Mouse (Mus musculus) layer of hippocampus, postnatal 36 days (tissue): Measurements from ENCODE around the gene Stxbp2. TPM values are rescaled to one million over a fixed set of nuclear protein-coding genes. Genes with fewer than 3 reads are reported as not detected.
"Not testable (repeated sequence)": the region's sequence is repeated elsewhere in the genome, so short reads cannot be mapped to it uniquely, and the experiment has no call there.

Experiments used
- DNase-seq, 2 experiments: peaks; one replicate each; pipeline ENCODE4 v3.0.0; 2022
- total RNA-seq, 2 experiments: library from RNA; stranded (reverse); gene quantifications; 2 replicates each; pipeline ENCODE4 v1.2.3; 2021

Stxbp2 gene
- total RNA-seq: 10 to 100 TPM; 36.3 to 47.1 TPM

DNA sequence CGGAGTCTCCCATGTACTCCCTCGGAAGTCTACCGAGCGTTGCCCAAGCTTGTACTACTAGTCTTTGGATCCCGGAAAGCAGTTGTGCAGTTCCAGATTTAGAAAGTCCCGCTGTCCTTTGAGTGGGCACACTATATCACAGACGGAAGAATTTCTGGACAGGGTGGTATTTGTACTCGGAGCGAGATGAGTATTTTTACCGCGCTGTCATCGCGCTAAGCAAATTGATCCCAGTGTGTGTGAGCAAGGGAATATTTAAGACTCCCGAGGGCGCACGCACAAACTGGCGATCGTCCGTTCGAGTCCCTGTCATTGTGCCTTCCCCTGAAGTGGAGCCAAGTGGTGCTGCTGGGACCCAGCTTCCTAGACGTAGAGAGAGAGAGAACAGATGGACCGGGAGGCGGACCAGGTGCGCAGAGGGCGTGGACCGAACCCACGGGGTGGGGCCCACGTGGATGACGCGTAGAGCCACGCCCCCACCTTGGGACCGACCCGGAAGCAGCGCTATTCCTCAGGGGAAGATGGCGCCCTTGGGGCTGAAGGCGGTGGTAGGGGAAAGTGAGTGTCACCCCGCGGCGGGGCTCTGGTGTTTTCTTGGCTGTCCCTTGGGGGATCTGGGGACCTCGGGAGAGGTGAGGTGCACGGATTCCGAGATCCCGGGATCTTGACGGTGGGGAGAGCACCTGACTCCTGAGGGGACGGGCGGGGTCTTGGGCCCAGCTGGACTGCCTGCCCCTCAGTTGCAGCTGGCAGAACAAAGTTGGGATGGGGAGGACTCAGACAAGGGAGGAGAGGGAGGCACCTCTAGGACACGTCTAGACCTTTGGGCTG lies at the start of gene Stxbp2:
TSS of gene Stxbp2 (plus strand) at position 309 of the 831 bp plus-strand sequence.
- peak; percentile 64 to 67 for DNase-seq

GRCm38 (mm10) chr8:3581961-3582360 lies 48.8 kb upstream of the Stxbp2 start:
- not testable (repeated sequence) for DNase-seq

GRCm38 (mm10) chr8:3586452-3586851 lies 44.3 kb upstream of the Stxbp2 start:
- DNase-seq: no peak

DNA sequence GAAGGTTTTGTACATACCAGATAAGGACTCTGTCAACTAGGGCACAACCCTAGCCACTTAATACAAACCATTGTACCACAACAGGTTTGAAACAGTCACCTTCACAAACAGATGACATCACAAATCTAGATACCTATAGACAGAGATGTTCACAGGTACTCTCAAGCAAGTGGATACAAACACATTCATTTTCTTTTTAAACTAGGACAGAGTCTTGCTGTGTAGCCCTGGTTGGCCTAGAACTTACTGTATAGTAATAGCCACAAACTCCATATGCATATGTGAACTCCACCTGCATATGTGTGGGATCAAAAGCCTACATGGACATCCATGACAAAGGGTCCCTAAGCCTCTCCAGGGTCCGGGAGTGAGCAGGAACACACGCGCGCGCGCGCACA lies 43.8 kb upstream of the Stxbp2 start, which contains the start of gene Camsap3:
TSS of gene Camsap3 (plus strand) at position 301 of the 398 bp plus-strand sequence.
- no peak for DNase-seq

- DNase-seq: peak; percentile 58 to 64
Measured at GRCm38 (mm10) chr8:3587391-3588257, 43.1 kb upstream of the Stxbp2 start.

DNA sequence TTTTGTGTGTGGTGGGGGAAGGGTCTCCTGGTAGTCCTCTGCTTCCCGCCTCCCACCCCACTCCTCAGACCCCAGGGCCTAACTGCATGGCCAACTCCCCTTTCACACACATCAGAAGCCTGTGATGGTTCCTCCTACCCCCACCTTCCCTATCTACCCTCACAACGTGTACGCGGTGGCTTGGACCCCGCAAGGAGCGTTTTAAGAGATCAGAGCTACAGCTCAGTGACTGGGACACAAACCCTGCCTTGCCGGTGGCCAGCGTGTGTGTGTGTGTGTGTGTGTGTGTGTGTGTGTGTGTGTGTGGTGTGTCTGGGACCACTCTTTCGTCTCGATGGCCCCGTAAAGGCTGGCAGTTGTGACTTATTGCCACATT lies 42.5 kb upstream of the Stxbp2 start:
- no peak for DNase-seq

GRCm38 (mm10) chr8:3593470-3593869 lies 37.3 kb upstream of the Stxbp2 start:
- DNase-seq: no peak

DNA sequence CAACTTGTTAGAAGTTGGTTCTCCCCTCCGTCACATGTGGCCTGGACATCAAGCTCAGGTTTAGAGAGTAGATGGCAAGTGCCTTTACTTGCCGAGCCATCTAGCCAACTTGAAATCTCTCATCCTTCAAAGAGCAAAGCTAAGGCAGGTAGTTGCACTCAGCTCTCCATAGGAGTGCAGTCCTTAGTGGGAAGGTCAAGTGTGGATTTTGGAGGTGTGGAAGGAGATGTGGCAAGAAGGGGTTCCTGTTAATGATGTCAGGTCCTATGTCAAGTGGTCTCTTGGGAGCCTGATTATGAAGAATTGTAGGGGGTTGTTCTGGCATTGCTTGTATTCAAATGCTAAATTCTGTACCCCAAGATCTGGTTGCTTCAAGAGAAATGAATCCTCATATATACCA lies 36.3 kb upstream of the Stxbp2 start:
- no peak for DNase-seq

DNA sequence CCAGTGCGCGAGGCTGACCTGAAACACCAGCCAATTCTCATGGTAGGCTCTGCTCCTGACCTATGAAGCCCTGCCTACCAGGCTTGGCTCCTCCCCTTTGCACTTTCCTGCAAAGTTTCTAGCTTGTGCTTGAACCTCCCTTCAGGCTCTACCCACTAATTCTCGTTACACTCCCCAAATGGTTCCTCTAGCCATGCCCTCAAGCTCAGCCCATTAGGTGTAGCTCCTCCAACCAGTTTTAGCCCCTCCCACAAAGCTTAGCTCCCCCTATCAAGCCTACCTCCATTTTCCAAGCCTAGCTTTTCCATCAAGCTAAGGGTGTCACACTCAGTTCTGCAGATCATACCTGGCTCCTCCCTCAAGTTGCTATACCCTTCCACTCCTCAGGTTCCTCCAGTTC lies 32.7 kb upstream of the Stxbp2 start:
- DNase-seq: no peak

DNA sequence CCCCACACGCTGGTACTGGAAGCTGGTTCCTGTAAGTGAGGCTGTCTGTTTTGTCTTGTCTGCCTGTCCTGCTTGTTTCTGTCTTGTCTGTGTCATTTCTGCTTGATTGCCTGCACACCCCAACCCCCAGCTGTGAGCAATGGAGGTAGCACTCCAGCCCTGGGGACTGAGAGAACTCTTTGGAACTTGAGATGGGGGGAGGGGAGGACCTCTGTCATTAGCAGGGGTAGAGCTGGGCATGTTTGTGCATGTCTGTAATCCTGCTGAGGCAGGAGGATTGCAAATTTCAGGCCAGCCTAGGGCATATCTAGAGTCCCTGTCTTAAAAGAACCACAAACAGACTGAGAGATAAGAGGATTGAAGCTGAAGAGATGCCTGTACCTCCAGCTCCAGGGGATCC lies 31.5 kb upstream of the Stxbp2 start:
- DNase-seq: no peak

- no peak for DNase-seq
Measured at GRCm38 (mm10) chr8:3600401-3600800, 30.4 kb upstream of the Stxbp2 start.

- no peak for DNase-seq
Measured at GRCm38 (mm10) chr8:3603439-3603838, 27.3 kb upstream of the Stxbp2 start.

- no peak for DNase-seq
Measured at GRCm38 (mm10) chr8:3606593-3606992, 24.2 kb upstream of the Stxbp2 start.

DNA sequence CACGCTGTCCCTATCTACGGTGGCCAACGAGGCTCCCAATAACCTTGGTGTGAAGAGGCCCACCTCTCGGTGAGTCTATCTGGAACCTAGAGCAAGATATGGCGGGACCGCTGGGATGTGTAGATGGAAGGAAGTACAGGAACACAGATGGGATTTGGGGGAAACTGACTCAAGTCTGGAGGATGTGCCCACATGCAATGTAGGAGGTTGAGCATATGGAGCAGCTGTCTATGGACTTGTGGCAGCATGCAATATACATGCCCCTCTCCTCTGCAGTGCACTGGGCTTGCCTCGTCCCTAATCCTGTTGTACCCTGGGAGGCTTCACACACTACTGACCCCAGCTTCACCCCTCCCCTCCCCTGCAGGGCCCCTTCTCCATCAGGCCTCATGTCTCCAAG lies 22.9 kb upstream of the Stxbp2 start:
- DNase-seq: peak in 1 of 2 experiments; percentile 57

GRCm38 (mm10) chr8:3609046-3609815 lies 21.5 kb upstream of the Stxbp2 start:
- no peak for DNase-seq

GRCm38 (mm10) chr8:3609816-3610150 lies 21.0 kb upstream of the Stxbp2 start:
- no peak for DNase-seq

GRCm38 (mm10) chr8:3621199-3621970 lies 9.4 kb upstream of the Stxbp2 start, which contains the start of the genes Xab2 and Pet100:
Gene Xab2, minus strand, starts transcription at chr8:3621316.
Gene Pet100, plus strand, starts transcription at chr8:3621548.
- peak; percentile 98 to 99 for DNase-seq

DNA sequence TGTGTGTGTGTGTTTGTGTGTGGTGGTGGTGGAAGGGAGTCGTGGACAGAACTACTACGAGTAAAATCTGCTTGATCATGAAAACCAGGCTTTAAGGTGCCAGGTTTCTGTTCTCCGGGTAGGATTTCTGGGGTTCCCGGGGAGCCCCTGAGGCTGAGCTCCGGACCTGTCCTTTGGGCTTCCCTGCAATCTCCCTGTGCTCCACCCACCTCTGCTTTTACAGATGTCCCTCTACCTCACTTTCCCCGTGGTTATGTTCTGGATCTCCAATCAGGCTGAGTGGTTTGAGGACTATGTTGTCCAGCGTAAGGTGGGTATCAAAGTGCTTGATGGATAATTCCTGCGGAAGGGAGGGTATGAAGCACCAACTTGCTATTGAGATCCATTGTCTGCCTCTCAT lies 8.6 kb upstream of the Stxbp2 start:
- DNase-seq: no peak

- no peak for DNase-seq
Measured at GRCm38 (mm10) chr8:3625445-3625844, 5.3 kb upstream of the Stxbp2 start, which contains the start of gene Pcp2. Gene Pcp2, minus strand, starts transcription at chr8:3625545.

DNA sequence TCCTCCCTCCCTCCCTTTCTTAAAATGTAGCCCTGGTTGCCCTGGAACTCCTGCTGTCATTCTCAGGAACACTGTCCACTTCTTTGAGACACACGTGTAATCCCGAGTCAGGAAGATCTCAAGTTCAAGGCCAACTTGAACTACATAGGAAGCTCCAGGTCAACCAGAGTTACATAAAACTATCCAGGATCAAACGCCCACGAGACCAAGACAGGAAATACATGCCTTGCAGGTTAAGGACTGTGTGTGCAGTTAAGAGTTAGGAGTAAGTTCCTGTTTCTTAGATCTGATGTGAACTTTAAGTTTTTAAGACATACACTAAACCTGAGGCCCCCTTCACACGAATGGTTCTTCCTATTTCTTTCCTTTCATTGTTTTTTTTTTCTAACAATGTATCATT lies 3.8 kb upstream of the Stxbp2 start:
- DNase-seq: no peak

GRCm38 (mm10) chr8:3628014-3628413 lies 2.7 kb upstream of the Stxbp2 start:
- DNase-seq: no peak

DNA sequence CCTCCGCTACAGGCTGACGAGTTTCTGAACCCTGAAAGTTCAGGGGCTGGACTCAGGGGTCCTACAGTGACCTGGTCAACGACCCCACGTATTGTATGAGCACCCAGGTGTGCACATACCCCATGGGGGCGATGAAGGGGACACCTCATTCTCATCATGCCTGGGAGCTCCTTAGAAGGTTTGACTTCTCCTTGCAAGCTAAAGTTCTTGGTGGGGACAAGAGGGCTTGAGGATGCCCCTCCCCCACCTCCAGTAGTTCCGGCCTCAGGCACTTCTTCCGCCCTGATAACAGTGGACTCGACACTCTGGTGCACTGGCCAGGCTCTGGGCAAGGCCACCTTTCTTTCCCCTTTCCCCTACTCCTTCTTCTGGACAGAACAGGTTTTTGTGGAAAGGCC lies 722 bp downstream of the Stxbp2 start:
- no peak for DNase-seq
